Mouse (Mus musculus): ENCODE data around the gene Batf2. TPM values are rescaled to one million over a fixed set of nuclear protein-coding genes. Genes with fewer than 3 reads are reported as not detected.

Gene Batf2
- polyA plus RNA-seq, 1 experiment from 2014 or later, result not detected

GRCm38 (mm10) chr19:6141394-6141749 lies 589 bp downstream of the Batf2 start, which contains the start of gene Arl2:
Arl2 (minus strand) TSS chr19:6141548.
- H3K4me2 ChIP-seq, result peak within 1 kb of the TSS; percentile 78
- peak within 1 kb of the TSS; percentile 68 for H3K4me3 ChIP-seq (ENCODE audit: low read depth, low read length)
- no peaks in the 10 kb centered on the region for H3K4me1 ChIP-seq (ENCODE audit: control insufficient read depth, insufficient read depth, low read length)
- peak; percentile 68 for ATAC-seq (replicated peaks; ENCODE audit: insufficient number of reproducible peaks, low FRiP score, low TSS enrichment)
- H3K9ac ChIP-seq (ENCODE audit: low read depth, low read length), result peak within 1 kb of the TSS; percentile 83
- H3K27ac ChIP-seq (ENCODE audit: low read depth, low read length), result peak within 1 kb of the TSS; percentile 96
- H3K36me3 ChIP-seq (ENCODE audit: control insufficient read depth, insufficient read depth, low read length), result no peaks in the 10 kb centered on the region; the same call in 1 of the 2 replicates
- no peaks in the 10 kb centered on the region for H3K9me3 ChIP-seq (replicated peaks; ENCODE audit: control insufficient read depth, low read length)
- WGBS (ENCODE audit: insufficient replicate concordance), result under 1% methylated on average over 15 of the region's 15 CpGs
- no peaks in the 10 kb centered on the region for H3K27me3 ChIP-seq (ENCODE audit: control insufficient read depth, insufficient read depth, low read length)

GRCm38 (mm10) chr19:6144842-6145241 lies 4.1 kb downstream of the Batf2 start:
- H3K9me3 ChIP-seq (replicated peaks; ENCODE audit: control insufficient read depth, low read length), result no peaks in the 10 kb centered on the region
- ATAC-seq (replicated peaks; ENCODE audit: insufficient number of reproducible peaks, low FRiP score, low TSS enrichment), result no peak
- H3K4me1 ChIP-seq (ENCODE audit: control insufficient read depth, insufficient read depth, low read length), result no peaks in the 10 kb centered on the region
- H3K27me3 ChIP-seq (ENCODE audit: control insufficient read depth, insufficient read depth, low read length), result no peaks in the 10 kb centered on the region
- no peaks in the 10 kb centered on the region for H3K36me3 ChIP-seq (ENCODE audit: control insufficient read depth, insufficient read depth, low read length)
- H3K4me3 ChIP-seq (ENCODE audit: low read depth, low read length), result no peak overlapping the region
- no peak overlapping the region for H3K27ac ChIP-seq (ENCODE audit: low read depth, low read length)
- WGBS (ENCODE audit: insufficient replicate concordance), result 78% methylated on average over 5 of the region's 5 CpGs
- no peak overlapping the region for H3K4me2 ChIP-seq
- no peak overlapping the region for H3K9ac ChIP-seq (ENCODE audit: low read depth, low read length)

- no peaks in the 10 kb centered on the region for H3K36me3 ChIP-seq (ENCODE audit: control insufficient read depth, insufficient read depth, low read length)
- H3K4me1 ChIP-seq (ENCODE audit: control insufficient read depth, insufficient read depth, low read length), result no peaks in the 10 kb centered on the region
- ATAC-seq (replicated peaks; ENCODE audit: insufficient number of reproducible peaks, low FRiP score, low TSS enrichment), result no peak
- no peak overlapping the region for H3K4me3 ChIP-seq (ENCODE audit: low read depth, low read length)
- 79% methylated on average over 9 of the region's 9 CpGs for WGBS (ENCODE audit: insufficient replicate concordance)
- H3K9ac ChIP-seq (ENCODE audit: low read depth, low read length), result no peak overlapping the region
- no peak overlapping the region for H3K27ac ChIP-seq (ENCODE audit: low read depth, low read length)
- no peak overlapping the region for H3K4me2 ChIP-seq
- no peaks in the 10 kb centered on the region for H3K27me3 ChIP-seq (ENCODE audit: control insufficient read depth, insufficient read depth, low read length)
- H3K9me3 ChIP-seq (replicated peaks; ENCODE audit: control insufficient read depth, low read length), result no peaks in the 10 kb centered on the region
Observed at GRCm38 (mm10) chr19:6155174-6155573, 14.4 kb downstream of the Batf2 start.

GRCm38 (mm10) chr19:6156372-6156771 lies 15.6 kb downstream of the Batf2 start:
- H3K27ac ChIP-seq (ENCODE audit: low read depth, low read length), result no peak overlapping the region
- no peak for ATAC-seq (replicated peaks; ENCODE audit: insufficient number of reproducible peaks, low FRiP score, low TSS enrichment)
- no peaks in the 10 kb centered on the region for H3K36me3 ChIP-seq (ENCODE audit: control insufficient read depth, insufficient read depth, low read length)
- no peaks in the 10 kb centered on the region for H3K4me1 ChIP-seq (ENCODE audit: control insufficient read depth, insufficient read depth, low read length)
- 58% methylated on average over 8 of the region's 8 CpGs for WGBS (ENCODE audit: insufficient replicate concordance)
- no peak overlapping the region for H3K4me2 ChIP-seq
- no peak overlapping the region for H3K4me3 ChIP-seq (ENCODE audit: low read depth, low read length)
- H3K9ac ChIP-seq (ENCODE audit: low read depth, low read length), result 0 out of 2 replicates have a peak overlapping the region, but pooled peaks have one; percentile 46
- 0 out of 2 replicates have a peak, but pooled peaks cover 3% of the 10 kb centered on the region for H3K27me3 ChIP-seq (ENCODE audit: control insufficient read depth, insufficient read depth, low read length)
- no peaks in the 10 kb centered on the region for H3K9me3 ChIP-seq (replicated peaks; ENCODE audit: control insufficient read depth, low read length)

GRCm38 (mm10) chr19:6157220-6157619 lies 16.4 kb downstream of the Batf2 start:
- Histone ChIP-seq H3K4me2 (no peak overlapping the region), H3K4me3 (ENCODE audit: low read depth, low read length) (no peak overlapping the region), H3K27ac (ENCODE audit: low read depth, low read length) (no peak overlapping the region), H3K36me3 (ENCODE audit: control insufficient read depth, insufficient read depth, low read length) (no peaks in the 10 kb centered on the region), H3K27me3 (ENCODE audit: control insufficient read depth, insufficient read depth, low read length) (0 out of 2 replicates have a peak, but pooled peaks cover 3% of the 10 kb centered on the region), H3K9ac (ENCODE audit: low read depth, low read length) (no peak overlapping the region), H3K9me3 (replicated peaks; ENCODE audit: control insufficient read depth, low read length) (no peaks in the 10 kb centered on the region), H3K4me1 (ENCODE audit: control insufficient read depth, insufficient read depth, low read length) (no peaks in the 10 kb centered on the region)
- ATAC-seq (replicated peaks; ENCODE audit: insufficient number of reproducible peaks, low FRiP score, low TSS enrichment), result no peak
- 69% methylated on average over 6 of the region's 6 CpGs for WGBS (ENCODE audit: insufficient replicate concordance)

GRCm38 (mm10) chr19:6163872-6164547 lies 23.2 kb downstream of the Batf2 start:
- H3K4me3 ChIP-seq (ENCODE audit: low read depth, low read length), result no peak overlapping the region
- no peak overlapping the region for H3K4me2 ChIP-seq
- 0 out of 2 replicates have a peak, but pooled peaks cover 3% of the 10 kb centered on the region for H3K27me3 ChIP-seq (ENCODE audit: control insufficient read depth, insufficient read depth, low read length)
- H3K4me1 ChIP-seq (ENCODE audit: control insufficient read depth, insufficient read depth, low read length), result no peaks in the 10 kb centered on the region
- WGBS (ENCODE audit: insufficient replicate concordance), result 67% methylated on average over 10 of the region's 10 CpGs
- no peak overlapping the region for H3K27ac ChIP-seq (ENCODE audit: low read depth, low read length)
- no peaks in the 10 kb centered on the region for H3K36me3 ChIP-seq (ENCODE audit: control insufficient read depth, insufficient read depth, low read length)
- ATAC-seq (replicated peaks; ENCODE audit: insufficient number of reproducible peaks, low FRiP score, low TSS enrichment), result no peak
- no peak overlapping the region for H3K9ac ChIP-seq (ENCODE audit: low read depth, low read length)
- no peaks in the 10 kb centered on the region for H3K9me3 ChIP-seq (replicated peaks; ENCODE audit: control insufficient read depth, low read length)

GRCm38 (mm10) chr19:6166750-6167149 lies 26.0 kb downstream of the Batf2 start:
- H3K9ac ChIP-seq (ENCODE audit: low read depth, low read length), result no peak overlapping the region
- H3K4me2 ChIP-seq, result no peak overlapping the region
- no peaks in the 10 kb centered on the region for H3K9me3 ChIP-seq (replicated peaks; ENCODE audit: control insufficient read depth, low read length)
- no peaks in the 10 kb centered on the region for H3K27me3 ChIP-seq (ENCODE audit: control insufficient read depth, insufficient read depth, low read length)
- H3K4me1 ChIP-seq (ENCODE audit: control insufficient read depth, insufficient read depth, low read length), result no peaks in the 10 kb centered on the region
- H3K27ac ChIP-seq (ENCODE audit: low read depth, low read length), result no peak overlapping the region
- ATAC-seq (replicated peaks; ENCODE audit: insufficient number of reproducible peaks, low FRiP score, low TSS enrichment), result no peak
- no peaks in the 10 kb centered on the region for H3K36me3 ChIP-seq (ENCODE audit: control insufficient read depth, insufficient read depth, low read length)
- H3K4me3 ChIP-seq (ENCODE audit: low read depth, low read length), result no peak overlapping the region
- 75% methylated on average over 4 of the region's 4 CpGs for WGBS (ENCODE audit: insufficient replicate concordance)

- Histone ChIP-seq H3K4me2 (no peak overlapping the region), H3K4me1 (ENCODE audit: control insufficient read depth, insufficient read depth, low read length) (no peaks in the 10 kb centered on the region), H3K27me3 (ENCODE audit: control insufficient read depth, insufficient read depth, low read length) (no peaks in the 10 kb centered on the region), H3K27ac (ENCODE audit: low read depth, low read length) (no peak overlapping the region), H3K36me3 (ENCODE audit: control insufficient read depth, insufficient read depth, low read length) (no peaks in the 10 kb centered on the region), H3K4me3 (ENCODE audit: low read depth, low read length) (no peak overlapping the region), H3K9ac (ENCODE audit: low read depth, low read length) (no peak overlapping the region), H3K9me3 (replicated peaks; ENCODE audit: control insufficient read depth, low read length) (no peaks in the 10 kb centered on the region)
- WGBS (ENCODE audit: insufficient replicate concordance), result 79% methylated on average over 8 of the region's 8 CpGs
- no peak for ATAC-seq (replicated peaks; ENCODE audit: insufficient number of reproducible peaks, low FRiP score, low TSS enrichment)
Observed at GRCm38 (mm10) chr19:6171215-6171614, 30.4 kb downstream of the Batf2 start.

GRCm38 (mm10) chr19:6174771-6175170 lies 34.0 kb downstream of the Batf2 start:
- no peaks in the 10 kb centered on the region for H3K9me3 ChIP-seq (replicated peaks; ENCODE audit: control insufficient read depth, low read length)
- no peaks in the 10 kb centered on the region for H3K4me1 ChIP-seq (ENCODE audit: control insufficient read depth, insufficient read depth, low read length)
- no peaks in the 10 kb centered on the region for H3K27me3 ChIP-seq (ENCODE audit: control insufficient read depth, insufficient read depth, low read length)
- H3K4me2 ChIP-seq, result no peak overlapping the region
- WGBS (ENCODE audit: insufficient replicate concordance), result 22% methylated on average over 5 of the region's 5 CpGs
- no peak overlapping the region for H3K9ac ChIP-seq (ENCODE audit: low read depth, low read length)
- ATAC-seq (replicated peaks; ENCODE audit: insufficient number of reproducible peaks, low FRiP score, low TSS enrichment), result no peak
- H3K36me3 ChIP-seq (ENCODE audit: control insufficient read depth, insufficient read depth, low read length), result no peaks in the 10 kb centered on the region
- H3K27ac ChIP-seq (ENCODE audit: low read depth, low read length), result no peak overlapping the region
- H3K4me3 ChIP-seq (ENCODE audit: low read depth, low read length), result no peak overlapping the region

Data from heart, embryonic 11.5 days (tissue).